Mouse (Mus musculus) layer of hippocampus, adult 11-12 months (tissue): ENCODE results near the gene D7Ertd443e.
A peak's percentile ranks its signal among the peaks of the same experiment; 100 is the strongest.

Experiments used
- DNase-seq: peaks from one replicate; pipeline ENCODE4 v3.0.0; 2022; ENCODE audit warnings: low spot score

D7Ertd443e gene

DNA sequence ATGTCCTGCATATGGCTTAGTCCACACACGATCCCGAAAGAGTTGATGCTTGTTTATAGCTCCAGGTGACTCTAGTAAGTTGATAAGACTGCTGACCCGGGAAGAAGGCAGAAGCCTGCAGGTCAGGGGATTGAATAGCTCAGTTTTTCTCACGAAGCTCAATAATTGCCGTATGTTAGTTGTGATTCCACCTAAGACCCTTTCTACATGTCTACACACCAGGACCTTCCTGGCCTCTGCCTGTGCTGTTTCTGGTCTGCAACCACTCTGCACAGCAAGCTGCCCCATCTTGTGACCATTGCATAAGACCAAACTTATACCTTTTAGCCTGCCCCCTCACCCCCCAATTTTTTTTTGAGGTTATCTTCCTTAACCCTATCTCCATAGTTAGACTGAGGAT lies 96.3 kb downstream of the D7Ertd443e start:
- DNase-seq, result no peak

- DNase-seq, result no peak
Observed at GRCm38 (mm10) chr7:134287570-134288222, 97.8 kb downstream of the D7Ertd443e start.

DNA sequence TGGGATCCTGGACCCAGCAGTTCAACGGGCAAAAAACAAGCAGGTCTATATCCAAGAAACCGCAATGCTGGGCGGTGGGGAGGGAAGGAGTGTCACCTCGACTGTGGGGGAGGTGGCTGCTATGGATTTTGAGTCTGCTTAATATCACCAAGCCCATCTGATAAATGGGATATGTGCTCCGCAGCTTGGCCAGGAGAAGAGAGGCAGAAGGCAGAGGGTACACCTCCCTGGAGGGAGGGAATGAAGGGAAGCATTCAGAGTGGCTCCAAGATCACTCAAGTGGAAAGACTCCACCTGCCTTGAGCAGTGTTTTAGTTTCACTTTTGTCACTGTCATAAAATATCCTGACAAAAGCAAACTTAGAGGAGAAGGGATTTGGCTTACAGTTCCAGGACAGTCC lies 112.5 kb downstream of the D7Ertd443e start:
- DNase-seq, result no peak

GRCm38 (mm10) chr7:134272421-134272820 lies 113.0 kb downstream of the D7Ertd443e start:
- no peak for DNase-seq

GRCm38 (mm10) chr7:134265783-134266182 lies 119.7 kb downstream of the D7Ertd443e start:
- no peak for DNase-seq

- peak; percentile 75 for DNase-seq
Observed at GRCm38 (mm10) chr7:134263146-134263906, 122.1 kb downstream of the D7Ertd443e start.

DNA sequence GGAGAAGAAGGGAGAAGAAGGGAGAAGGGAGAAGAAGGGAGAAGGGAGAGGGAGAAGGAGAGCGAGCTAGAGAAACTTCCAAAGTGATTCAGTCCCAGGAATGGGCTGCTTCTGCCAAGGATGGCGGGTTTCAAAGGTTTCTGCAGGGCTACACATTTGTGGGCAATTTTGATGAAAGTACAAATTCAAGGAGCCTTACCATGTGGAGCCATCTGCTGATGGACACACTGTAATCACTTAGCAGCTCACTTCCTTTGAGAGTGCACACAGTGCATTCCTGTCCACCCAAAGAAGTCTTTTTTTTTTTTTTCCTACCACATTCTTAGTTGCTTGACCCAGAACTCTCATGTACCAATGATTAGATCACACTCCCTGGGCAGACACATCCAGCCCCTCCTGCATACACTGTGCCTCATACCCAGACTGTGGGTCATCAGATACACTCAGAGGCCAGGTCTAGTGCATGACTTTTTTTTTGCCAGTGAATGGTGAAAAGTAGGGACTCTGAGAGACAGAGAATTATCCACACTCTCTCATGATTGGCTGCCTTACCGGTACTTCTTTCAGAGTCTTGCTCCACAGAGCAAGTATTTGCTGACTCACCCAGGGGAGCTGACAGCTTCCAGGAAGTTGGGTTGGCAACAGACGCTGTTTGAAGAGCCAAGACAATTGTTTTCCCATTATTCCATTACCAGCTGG lies 124.3 kb downstream of the D7Ertd443e start:
- DNase-seq, result peak; percentile 9

- no peak for DNase-seq
Observed at GRCm38 (mm10) chr7:134250273-134250870, 135.1 kb downstream of the D7Ertd443e start.

- DNase-seq, result no peak
Observed at GRCm38 (mm10) chr7:134248041-134248440, 137.4 kb downstream of the D7Ertd443e start.

DNA sequence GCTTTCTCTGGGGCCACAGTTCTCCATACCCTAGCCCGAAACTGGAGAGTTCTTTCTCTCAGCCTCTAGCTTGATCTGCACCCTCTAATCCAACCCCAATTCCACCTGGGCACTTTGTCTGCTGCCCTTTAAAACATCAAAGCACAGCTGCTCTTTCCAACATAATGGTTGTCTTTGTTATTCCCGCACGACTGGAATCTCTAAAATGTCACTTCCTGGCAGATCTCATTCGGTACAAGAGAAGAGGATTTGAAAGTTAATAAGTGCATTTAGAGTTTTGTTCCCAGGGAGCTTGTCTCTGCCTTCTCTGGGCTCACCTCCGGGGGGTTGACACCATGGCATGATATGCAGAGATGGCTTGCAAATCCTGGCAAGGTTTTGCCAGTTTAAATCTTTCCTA lies 138.8 kb downstream of the D7Ertd443e start:
- no peak for DNase-seq

GRCm38 (mm10) chr7:134242773-134243172 lies 142.7 kb downstream of the D7Ertd443e start:
- no peak for DNase-seq

- DNase-seq, result no peak
Observed at GRCm38 (mm10) chr7:134241212-134241611, 144.2 kb downstream of the D7Ertd443e start.

DNA sequence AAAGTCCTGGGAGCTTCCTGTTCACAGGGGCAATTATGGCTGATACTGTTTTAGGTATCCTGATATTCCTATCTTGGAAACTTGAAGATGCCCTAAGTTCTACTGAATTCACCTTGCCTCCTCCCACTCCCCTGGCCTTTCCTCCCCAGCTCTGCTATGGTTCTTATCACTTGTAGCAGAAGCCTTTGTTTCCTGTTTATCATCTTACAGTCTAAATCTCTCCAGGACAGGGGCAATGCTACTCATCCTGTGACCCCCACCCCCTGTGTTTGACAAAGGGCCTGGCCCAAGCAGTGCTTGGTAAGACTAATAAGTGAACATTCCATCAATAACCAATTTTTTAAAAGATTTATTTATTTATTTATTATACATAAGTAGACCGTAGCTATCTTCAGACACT lies 144.9 kb downstream of the D7Ertd443e start:
- DNase-seq, result no peak

DNA sequence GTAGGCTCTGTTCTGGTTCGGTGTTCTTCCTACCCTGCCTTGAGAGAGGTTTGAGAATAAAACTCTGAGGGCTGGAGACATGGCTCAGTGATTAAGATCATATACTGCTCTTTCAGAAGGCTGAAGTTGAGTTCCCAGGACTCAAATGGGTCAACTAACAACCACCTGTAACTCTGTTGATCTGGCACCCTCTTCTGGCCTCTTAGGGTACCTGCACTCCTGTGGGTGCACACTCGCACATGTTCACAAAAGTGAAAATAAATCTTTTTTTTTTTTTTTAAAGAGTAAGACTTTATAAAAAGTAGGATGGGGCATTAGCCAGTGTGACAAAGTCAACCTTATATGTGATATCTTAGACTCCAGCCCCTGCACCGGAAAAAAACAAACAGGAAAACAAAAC lies 146.6 kb downstream of the D7Ertd443e start:
- DNase-seq, result no peak

- no peak for DNase-seq
Observed at GRCm38 (mm10) chr7:134237356-134237755, 148.1 kb downstream of the D7Ertd443e start.

DNA sequence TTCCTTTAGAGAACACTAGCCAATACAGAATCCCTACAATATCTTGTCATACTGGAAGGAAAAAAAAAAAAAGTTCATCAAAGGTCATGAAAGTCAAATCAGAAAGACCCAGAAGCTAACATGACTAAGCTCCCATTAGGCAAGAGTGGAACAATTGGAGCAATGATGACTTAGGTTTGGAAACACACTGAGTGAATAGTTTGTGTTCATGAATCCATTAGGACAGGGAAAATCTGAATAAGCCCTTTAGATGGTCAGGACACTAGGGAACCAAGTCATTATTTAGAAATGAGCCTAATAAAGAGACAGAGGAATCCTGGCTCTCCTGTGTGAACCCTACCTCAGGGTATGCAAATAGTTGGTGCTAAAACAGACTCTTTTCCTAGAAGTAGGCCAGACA lies 148.7 kb downstream of the D7Ertd443e start:
- DNase-seq, result no peak

GRCm38 (mm10) chr7:134235552-134235951 lies 149.9 kb downstream of the D7Ertd443e start:
- DNase-seq, result no peak

- no peak for DNase-seq
Observed at GRCm38 (mm10) chr7:134231378-134232346, 153.8 kb downstream of the D7Ertd443e start, which contains the start of gene Adam12. Gene Adam12 (minus strand): TSS chr7:134232146.

DNA sequence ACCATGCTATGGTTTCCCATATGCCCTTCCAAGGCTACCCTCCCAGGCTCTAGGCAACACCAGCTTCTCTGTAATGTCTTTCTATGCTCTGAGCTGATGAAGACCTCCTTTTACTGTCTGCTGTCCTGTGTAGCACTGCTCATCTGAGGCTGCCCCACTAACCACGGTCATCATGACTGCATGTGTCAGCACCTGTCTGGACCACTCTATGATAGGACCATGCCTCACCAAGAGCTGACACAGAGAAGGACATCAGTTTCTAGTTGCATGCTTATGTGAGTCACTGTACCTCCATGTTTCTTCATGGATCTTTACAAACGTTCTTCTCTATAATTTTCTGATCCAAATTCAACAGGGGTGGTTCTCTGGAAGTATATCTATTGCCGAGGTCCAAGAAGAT lies 154.8 kb downstream of the D7Ertd443e start:
- no peak for DNase-seq

GRCm38 (mm10) chr7:134229899-134230298 lies 155.6 kb downstream of the D7Ertd443e start:
- no peak for DNase-seq

DNA sequence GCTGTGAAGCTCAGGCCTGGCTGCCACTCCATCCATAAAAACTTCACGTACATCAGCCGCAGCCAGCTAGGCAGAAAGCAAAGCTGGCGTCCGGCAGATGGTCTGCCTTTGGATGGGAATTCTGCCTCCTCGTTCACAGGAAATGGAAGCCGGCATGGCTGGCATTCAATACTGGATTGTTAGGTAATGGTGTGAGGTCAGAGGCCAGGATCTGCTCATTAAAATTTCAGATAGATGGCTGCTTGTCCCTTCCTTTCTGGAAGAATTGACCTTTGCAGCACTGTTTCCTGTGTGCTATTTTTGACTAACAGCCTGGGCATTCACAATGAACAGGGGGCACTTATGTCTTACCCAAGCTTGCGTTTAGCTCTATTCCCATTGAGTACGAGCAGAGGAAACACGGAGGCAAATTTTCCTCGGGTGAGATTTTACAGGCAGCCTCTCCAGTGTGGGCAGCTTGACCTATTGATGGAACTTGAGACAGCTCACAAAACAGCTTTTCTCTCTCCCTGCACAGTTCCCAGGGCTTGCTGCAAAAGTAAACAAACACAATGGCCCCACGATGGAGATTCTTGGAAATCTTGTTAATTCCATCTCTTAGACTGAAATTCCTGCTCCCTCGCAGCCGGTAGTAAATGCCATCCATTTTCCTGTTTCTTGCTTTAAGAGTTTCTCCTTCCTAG lies 157.5 kb downstream of the D7Ertd443e start:
- peak; percentile 17 for DNase-seq
